Mouse (Mus musculus): ENCODE measurements around the gene Galntl5.
"Not testable (repeated sequence)": the region's sequence is repeated elsewhere in the genome, so short reads cannot be mapped to it uniquely, and the experiment has no call there.

Galntl5 gene

GRCm38 (mm10) chr5:25181004-25181531 is at the start of gene Galntl5:
Gene Galntl5, plus strand, starts transcription at chr5:25181460.
- no peak for DNase-seq (ENCODE audit: low read depth in 2 of 2, low spot score in 2 of 2)

GRCm38 (mm10) chr5:25146705-25147104 is 34.6 kb upstream of the Galntl5 start:
- DNase-seq (ENCODE audit: low read depth in 2 of 2, low spot score in 2 of 2), result no peak

- no peak for DNase-seq (ENCODE audit: low read depth in 2 of 2, low spot score in 2 of 2)
These were observed 31.8 kb upstream of the Galntl5 start for GRCm38 (mm10) chr5:25149331-25149965.

GRCm38 (mm10) chr5:25153491-25153890 is 27.8 kb upstream of the Galntl5 start:
- DNase-seq (ENCODE audit: low read depth in 2 of 2, low spot score in 2 of 2), result no peak

GRCm38 (mm10) chr5:25153996-25154395 is 27.3 kb upstream of the Galntl5 start:
- DNase-seq (ENCODE audit: low read depth in 2 of 2, low spot score in 2 of 2), result no peak

- no peak for DNase-seq (ENCODE audit: low read depth in 2 of 2, low spot score in 2 of 2)
These were observed 26.4 kb upstream of the Galntl5 start for GRCm38 (mm10) chr5:25154823-25155222.

GRCm38 (mm10) chr5:25155351-25155750 is 25.9 kb upstream of the Galntl5 start:
- DNase-seq (ENCODE audit: low read depth in 2 of 2, low spot score in 2 of 2), result no peak

- no peak for DNase-seq (ENCODE audit: low read depth in 2 of 2, low spot score in 2 of 2)
These were observed 24.1 kb upstream of the Galntl5 start for GRCm38 (mm10) chr5:25157136-25157535.

- no peak for DNase-seq (ENCODE audit: low read depth in 2 of 2, low spot score in 2 of 2)
These were observed 20.7 kb upstream of the Galntl5 start for GRCm38 (mm10) chr5:25160515-25160914.

GRCm38 (mm10) chr5:25162981-25163380 is 18.3 kb upstream of the Galntl5 start:
- DNase-seq (ENCODE audit: low read depth in 2 of 2, low spot score in 2 of 2), result no peak

- DNase-seq (ENCODE audit: low read depth in 2 of 2, low spot score in 2 of 2), result no peak
These were observed 17.3 kb upstream of the Galntl5 start for GRCm38 (mm10) chr5:25163938-25164337.

GRCm38 (mm10) chr5:25164341-25164740 is 16.9 kb upstream of the Galntl5 start:
- no peak for DNase-seq (ENCODE audit: low read depth in 2 of 2, low spot score in 2 of 2)

- DNase-seq (ENCODE audit: low read depth in 2 of 2, low spot score in 2 of 2), result no peak
These were observed 16.0 kb upstream of the Galntl5 start for GRCm38 (mm10) chr5:25165102-25165788.

- no peak for DNase-seq (ENCODE audit: low read depth in 2 of 2, low spot score in 2 of 2)
These were observed 15.5 kb upstream of the Galntl5 start for GRCm38 (mm10) chr5:25165789-25166135.

- DNase-seq (ENCODE audit: low read depth in 2 of 2, low spot score in 2 of 2), result no peak
These were observed 14.6 kb upstream of the Galntl5 start for GRCm38 (mm10) chr5:25166665-25167064.

GRCm38 (mm10) chr5:25177937-25178336 is 3.3 kb upstream of the Galntl5 start:
- not testable (repeated sequence) for DNase-seq (ENCODE audit: low read depth in 2 of 2, low spot score in 2 of 2)

- DNase-seq (ENCODE audit: low read depth in 2 of 2, low spot score in 2 of 2), result not testable (repeated sequence)
These were observed 2.7 kb upstream of the Galntl5 start for GRCm38 (mm10) chr5:25178543-25178942.

- DNase-seq (ENCODE audit: low read depth in 2 of 2, low spot score in 2 of 2), result no peak
These were observed 2.0 kb upstream of the Galntl5 start for GRCm38 (mm10) chr5:25179284-25179683.

- no peak for DNase-seq (ENCODE audit: low read depth in 2 of 2, low spot score in 2 of 2)
These were observed 1.2 kb upstream of the Galntl5 start for GRCm38 (mm10) chr5:25179936-25180488.

GRCm38 (mm10) chr5:25183595-25183994 is 2.3 kb downstream of the Galntl5 start:
- no peak for DNase-seq (ENCODE audit: low read depth in 2 of 2, low spot score in 2 of 2)

- DNase-seq (ENCODE audit: low read depth in 2 of 2, low spot score in 2 of 2), result no peak
These were observed 3.3 kb downstream of the Galntl5 start for GRCm38 (mm10) chr5:25184594-25184993.

GRCm38 (mm10) chr5:25187727-25188126 is 6.5 kb downstream of the Galntl5 start:
- no peak for DNase-seq (ENCODE audit: low read depth in 2 of 2, low spot score in 2 of 2)

Measured in CD8-positive naive resting alpha-beta T cell, adult 2 months (primary cell).